Mouse (Mus musculus): Measurements from ENCODE around the gene Fkbp9. TPM values are rescaled to one million over a fixed set of nuclear protein-coding genes. Genes with fewer than 3 reads are reported as not detected.

Fkbp9 gene
- polyA plus RNA-seq, 1 experiment = 11.8 TPM

GRCm38 (mm10) chr6:56902606-56903520 is 71.0 kb downstream of the Fkbp9 start:
- no peak for DNase-seq (ENCODE audit: low read depth, low spot score)

GRCm38 (mm10) chr6:56903831-56904230 is 72.0 kb downstream of the Fkbp9 start:
- 11% methylated on average over 6 of the region's 6 CpGs for WGBS
- DNase-seq (ENCODE audit: low read depth, low spot score) = no peak

More at GRCm38 (mm10) chr6:56902606-56903520, 71.0 kb downstream of the Fkbp9 start:
- 80% methylated on average over 7 of the region's 7 CpGs for WGBS

GRCm38 (mm10) chr6:56904330-56904729 is 72.5 kb downstream of the Fkbp9 start:
- DNase-seq (ENCODE audit: low read depth, low spot score) = no peak
- 69% methylated on average over 1 of the region's 1 CpGs for WGBS

GRCm38 (mm10) chr6:56904982-56905381 is 73.1 kb downstream of the Fkbp9 start:
- WGBS = 42% methylated on average over 2 of the region's 2 CpGs
- DNase-seq (ENCODE audit: low read depth, low spot score) = no peak

GRCm38 (mm10) chr6:56905486-56905885 is 73.6 kb downstream of the Fkbp9 start:
- WGBS = 66% methylated on average over 5 of the region's 5 CpGs
- DNase-seq (ENCODE audit: low read depth, low spot score) = no peak

- 39% methylated on average over 8 of the region's 8 CpGs for WGBS
- DNase-seq (ENCODE audit: low read depth, low spot score) = no peak
Observed at GRCm38 (mm10) chr6:56906121-56906846, 74.4 kb downstream of the Fkbp9 start.

GRCm38 (mm10) chr6:56907973-56908372 is 76.1 kb downstream of the Fkbp9 start:
- DNase-seq (ENCODE audit: low read depth, low spot score) = no peak
- WGBS = 77% methylated on average over 3 of the region's 3 CpGs

- DNase-seq (ENCODE audit: low read depth, low spot score) = no peak
- 83% methylated on average over 2 of the region's 2 CpGs for WGBS
Observed at GRCm38 (mm10) chr6:56908397-56908796, 76.5 kb downstream of the Fkbp9 start.

GRCm38 (mm10) chr6:56908912-56909311 is 77.1 kb downstream of the Fkbp9 start:
- 4% methylated on average over 4 of the region's 4 CpGs for WGBS
- no peak for DNase-seq (ENCODE audit: low read depth, low spot score)

- 78% methylated on average over 2 of the region's 2 CpGs for WGBS
- DNase-seq (ENCODE audit: low read depth, low spot score) = no peak
Observed at GRCm38 (mm10) chr6:56910910-56911309, 79.1 kb downstream of the Fkbp9 start.

- 59% methylated on average over 2 of the region's 2 CpGs for WGBS
- no peak for DNase-seq (ENCODE audit: low read depth, low spot score)
Observed at GRCm38 (mm10) chr6:56913092-56913858, 81.4 kb downstream of the Fkbp9 start.

GRCm38 (mm10) chr6:56916279-56916678 is 84.4 kb downstream of the Fkbp9 start:
- DNase-seq (ENCODE audit: low read depth, low spot score) = no peak
- 85% methylated on average over 2 of the region's 2 CpGs for WGBS

GRCm38 (mm10) chr6:56917578-56918368 is 85.9 kb downstream of the Fkbp9 start:
- DNase-seq (ENCODE audit: low read depth, low spot score) = no peak
- WGBS = 32% methylated on average over 12 of the region's 12 CpGs

- DNase-seq (ENCODE audit: low read depth, low spot score) = no peak
- WGBS = 42% methylated on average over 7 of the region's 7 CpGs
Observed at GRCm38 (mm10) chr6:56919330-56920044, 87.6 kb downstream of the Fkbp9 start.

- 54% methylated on average over 12 of the region's 12 CpGs for WGBS
- no peak for DNase-seq (ENCODE audit: low read depth, low spot score)
Observed at GRCm38 (mm10) chr6:56920222-56921092, 88.6 kb downstream of the Fkbp9 start.

- DNase-seq (ENCODE audit: low read depth, low spot score) = no peak
- under 1% methylated on average over 25 of the region's 25 CpGs for WGBS
Observed at GRCm38 (mm10) chr6:56923331-56923725, 91.5 kb downstream of the Fkbp9 start.

Measured in large intestine, adult 2 months (tissue).